Mouse (Mus musculus) myocyte (in vitro differentiated cells): Measurements from ENCODE around the gene Ddx54.
A peak's percentile ranks its signal among the peaks of the same experiment; 100 is the strongest.

Experiments used
- CEBPB ChIP-seq: IDR thresholded peaks from 2 replicates; pipeline ENCODE4 v1.6.1; 2011; ENCODE audit warnings: mild to moderate bottlenecking, moderate library complexity; ENCODE audit not compliant: poor library complexity, insufficient read depth, severe bottlenecking
- E2F4 ChIP-seq: IDR thresholded peaks from one replicate; pipeline ENCODE4 v1.6.1; 2011; ENCODE audit warnings: mild to moderate bottlenecking, control low read depth, moderate library complexity; ENCODE audit not compliant: insufficient read depth
- MAX ChIP-seq: IDR thresholded peaks from one replicate; pipeline ENCODE4 v1.6.1; 2011; ENCODE audit warnings: low read depth, mild to moderate bottlenecking, control low read depth
- MYOD1 ChIP-seq, 3 experiments: IDR thresholded peaks; one replicate each; pipeline ENCODE4 v1.6.1; 2011; ENCODE audit warnings: control low read depth in 2 of 3, low read depth in 2 of 3, mild to moderate bottlenecking in 2 of 3, moderate library complexity in 1 of 3; ENCODE audit not compliant: insufficient read length in 2 of 3, control insufficient read depth in 1 of 3
- MYOG ChIP-seq, 3 experiments: IDR thresholded peaks; one replicate each; pipeline ENCODE4 v1.6.1; 2011; ENCODE audit warnings: control low read depth in 2 of 3, low read depth in 2 of 3, mild to moderate bottlenecking in 2 of 3; ENCODE audit not compliant: insufficient read length in 2 of 3, control insufficient read depth in 1 of 3, insufficient read depth in 1 of 3
- POLR2A ChIP-seq: IDR thresholded peaks from one replicate; pipeline ENCODE4 v1.6.1; 2011; ENCODE audit warnings: low read depth, mild to moderate bottlenecking, control low read depth, moderate library complexity; ENCODE audit not compliant: insufficient read length
- POLR2AphosphoS2 ChIP-seq: IDR thresholded peaks from one replicate; pipeline ENCODE4 v1.6.1; 2011; ENCODE audit warnings: low read depth, control low read depth; ENCODE audit not compliant: insufficient read length
- REST ChIP-seq: IDR thresholded peaks from one replicate; pipeline ENCODE4 v1.6.1; 2011; ENCODE audit warnings: mild to moderate bottlenecking, control low read depth, moderate library complexity; ENCODE audit not compliant: insufficient read depth, insufficient read length
- SRF ChIP-seq: IDR thresholded peaks from one replicate; pipeline ENCODE4 v1.6.1; 2011; ENCODE audit warnings: low read depth; ENCODE audit not compliant: control insufficient read depth, insufficient read length
- TCF3 ChIP-seq: IDR thresholded peaks from one replicate; pipeline ENCODE4 v1.6.1; 2011; ENCODE audit warnings: low read depth, control low read depth; ENCODE audit not compliant: insufficient read length
- USF1 ChIP-seq: IDR thresholded peaks from one replicate; pipeline ENCODE4 v1.6.1; 2011; ENCODE audit warnings: low read depth, mild to moderate bottlenecking, control low read depth, moderate library complexity

GRCm38 (mm10) chr5:120579211-120579897 is 33.2 kb upstream of the Ddx54 start:
- TF ChIP-seq MAX (no peak), POLR2A (peak; percentile 31), POLR2AphosphoS2 (peak; percentile 10), E2F4 (no peak), MYOG (IDR thresholded peaks at IDR 0.05; ENCODE audit: control insufficient read depth in 1 of 3, insufficient read depth in 1 of 3, insufficient read length in 2 of 3, low read depth in 2 of 3) (peak; percentile 91 to 94 (median 94)), REST (no peak), USF1 (no peak), MYOD1 (IDR thresholded peaks at IDR 0.05; ENCODE audit: control insufficient read depth in 1 of 3, insufficient read length in 2 of 3, low read depth in 2 of 3) (peak in 2 of 3 experiments; percentile 97 to 98), TCF3 (peak; percentile 81), CEBPB (peak; percentile 82), SRF (no peak)
